Mouse (Mus musculus): ENCODE results near the gene Klhl29.

Klhl29 gene

DNA sequence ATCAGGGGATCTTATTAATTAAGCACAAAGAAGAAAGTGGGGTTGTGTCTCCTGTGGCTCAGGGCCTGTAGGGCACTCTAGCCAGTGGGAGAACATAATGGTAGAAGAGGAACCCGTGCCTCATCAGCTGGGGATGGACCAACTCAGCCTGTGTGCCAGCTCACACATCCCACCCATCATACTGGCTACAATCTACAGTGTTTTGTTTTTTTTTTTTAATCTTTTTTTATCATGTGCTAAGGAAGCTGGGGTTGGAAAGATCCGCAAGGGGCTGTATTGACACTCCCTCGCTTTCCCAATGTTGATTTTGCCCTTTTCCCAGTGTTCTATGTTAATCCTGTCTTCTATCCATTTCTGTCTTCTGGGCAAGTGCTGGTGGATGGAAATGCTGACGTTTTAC is 260.9 kb downstream of the Klhl29 start:
- no peak for DNase-seq

DNA sequence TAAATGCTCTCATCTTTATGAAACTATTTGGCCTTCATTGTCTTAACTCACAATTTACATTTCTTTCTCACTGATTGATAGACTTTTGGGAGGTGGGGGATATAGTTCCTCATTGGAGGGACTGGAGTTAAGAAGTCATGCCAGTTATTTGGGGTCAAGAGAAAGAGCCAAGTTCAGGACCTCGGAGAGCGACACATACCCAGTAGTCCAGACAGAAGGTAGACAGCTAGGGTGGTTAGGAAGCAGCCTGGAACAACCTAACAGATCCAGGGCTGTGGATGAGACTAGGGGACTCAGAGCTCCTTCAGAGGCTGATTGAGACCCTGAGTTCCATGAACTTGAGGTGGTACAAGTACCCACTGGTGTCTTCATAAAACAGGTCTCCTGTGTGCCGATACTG is 264.1 kb downstream of the Klhl29 start:
- DNase-seq: peak in 1 of 2 experiments; percentile 32

DNA sequence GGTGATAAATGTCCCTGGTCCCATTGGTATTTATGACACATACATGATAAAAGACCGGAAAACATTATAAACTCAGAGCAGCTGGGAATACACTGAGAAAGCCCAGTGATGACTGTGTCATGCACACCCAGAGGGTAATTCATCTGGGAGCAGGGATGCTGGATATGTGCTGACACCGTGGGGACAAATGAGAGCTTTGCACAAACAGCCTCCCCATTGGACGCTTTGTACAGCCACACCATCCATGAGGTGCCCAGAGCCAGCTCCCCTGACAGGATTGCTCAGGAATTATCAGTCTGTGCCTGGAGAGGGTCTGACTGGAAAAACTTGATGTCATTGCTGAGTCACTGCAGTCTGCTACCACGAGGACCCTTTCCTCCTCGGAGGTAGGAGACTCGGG is 266.9 kb downstream of the Klhl29 start:
- peak in 1 of 2 experiments; percentile 7 for DNase-seq

DNA sequence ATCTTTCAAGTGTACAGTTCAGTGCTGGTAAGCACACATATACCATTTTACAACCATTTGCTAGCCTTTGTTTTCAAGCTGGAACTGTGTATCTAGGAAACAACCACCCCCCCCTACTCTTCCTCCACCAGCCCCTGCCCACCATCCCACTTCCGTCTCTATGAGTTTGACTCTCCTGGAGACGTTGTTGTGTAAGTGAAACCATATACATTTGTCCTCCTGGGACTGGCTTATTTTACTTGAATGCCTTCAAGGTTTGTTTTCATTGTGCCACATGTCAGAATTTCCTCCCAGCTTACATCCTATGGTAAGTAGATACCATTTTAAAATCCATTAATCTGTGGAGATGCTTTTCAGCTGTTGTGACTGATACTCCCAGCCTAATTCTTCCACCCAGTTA is 267.7 kb downstream of the Klhl29 start:
- no peak for DNase-seq

DNA sequence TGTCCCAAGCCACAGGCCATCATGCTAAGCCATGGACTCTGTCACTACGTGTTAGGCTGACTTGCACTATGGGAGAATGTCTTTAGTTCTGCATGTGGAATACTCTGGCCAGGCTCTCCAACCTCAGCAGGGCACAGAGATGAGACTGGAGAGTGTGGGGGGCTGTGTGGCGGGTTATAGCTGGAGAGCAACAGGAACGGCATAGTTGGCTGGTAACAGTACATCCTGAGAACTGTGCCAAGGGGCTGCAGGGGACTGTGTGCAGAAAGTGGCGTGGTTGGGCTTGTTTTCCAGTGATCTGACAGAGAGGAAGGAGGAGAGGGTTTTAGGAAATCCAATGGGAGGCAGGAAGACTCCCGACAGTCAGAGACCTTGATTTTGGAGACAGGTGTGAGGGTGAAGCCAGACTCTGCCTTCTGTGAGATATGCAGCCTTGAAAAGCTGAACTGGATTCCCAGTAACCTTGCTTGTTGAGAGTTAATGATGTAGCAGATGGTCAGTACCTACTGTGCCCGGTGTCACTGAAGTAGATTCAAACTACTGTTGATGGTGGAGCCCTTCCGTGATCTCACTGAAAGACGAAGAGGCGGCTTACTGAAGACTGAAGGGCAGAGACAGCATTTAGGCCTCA is 270.9 kb downstream of the Klhl29 start:
- DNase-seq: no peak

DNA sequence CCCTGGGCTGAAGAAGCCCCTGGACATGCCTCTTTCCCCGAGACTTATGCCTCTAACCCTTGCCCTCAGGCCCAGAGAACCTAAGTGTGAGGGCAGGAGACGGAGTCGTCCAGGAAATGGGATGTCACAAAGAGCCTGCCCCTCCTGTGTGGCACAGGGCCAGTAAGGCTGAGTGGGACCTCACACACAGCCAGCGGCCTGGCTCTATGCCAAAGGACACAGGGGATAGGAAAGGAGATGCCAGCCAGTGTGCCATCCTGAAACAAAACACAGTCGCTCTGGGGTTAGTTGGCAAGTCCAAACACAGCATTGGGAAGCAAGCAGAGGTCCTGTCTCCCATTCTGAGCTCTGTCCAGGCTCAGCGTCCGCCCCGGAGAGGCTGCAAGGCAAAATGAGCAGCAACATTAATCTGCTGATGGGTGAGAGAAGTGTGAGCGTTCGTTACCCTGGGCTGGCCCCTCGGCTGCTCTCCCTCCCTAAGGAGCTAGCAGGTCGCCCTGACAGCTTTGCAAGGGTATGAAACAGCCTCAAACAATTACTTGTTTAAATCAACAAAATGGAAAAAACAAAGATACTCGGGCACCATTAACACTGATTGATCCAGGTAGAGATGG is 274.0 kb downstream of the Klhl29 start:
- DNase-seq: peak in 1 of 2 experiments; percentile 6

DNA sequence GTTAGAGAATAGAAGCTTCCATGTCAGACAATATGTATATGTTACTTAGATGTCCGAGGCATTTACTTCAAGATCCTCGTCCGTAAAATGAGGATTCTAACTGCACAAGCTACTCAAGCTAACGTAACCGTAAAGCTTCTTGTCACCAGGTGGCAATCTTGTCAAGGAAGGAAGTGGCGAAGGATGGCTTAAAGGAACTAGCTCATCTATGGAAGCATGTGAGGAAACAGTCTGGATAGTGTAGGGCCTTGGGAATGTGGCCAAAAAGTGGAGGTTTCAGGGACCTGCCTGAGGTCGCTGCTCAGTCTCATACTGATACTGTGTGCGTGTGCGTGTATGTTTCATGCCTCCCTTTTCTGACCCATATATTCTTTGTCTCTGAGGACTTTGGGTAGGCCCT is 275.9 kb downstream of the Klhl29 start:
- DNase-seq: no peak

DNA sequence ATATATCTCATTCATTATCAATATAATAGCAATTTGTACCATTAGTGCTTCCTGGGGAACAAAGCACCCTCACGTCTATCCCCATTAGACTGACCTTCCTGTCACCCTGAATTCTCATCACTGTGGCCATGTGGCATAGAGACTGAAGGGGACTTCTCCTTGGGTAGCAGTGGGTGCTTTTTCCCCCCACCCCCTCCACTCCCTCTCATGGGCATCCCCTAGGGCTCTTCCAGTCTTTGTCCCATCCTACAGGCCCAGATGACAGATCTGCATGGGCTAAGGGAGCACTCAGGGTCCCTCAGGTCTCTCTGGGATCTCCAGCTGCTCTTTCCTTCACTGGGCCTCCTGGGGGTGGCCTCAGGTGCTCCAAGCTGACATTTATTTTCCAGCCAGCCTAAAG is 286.8 kb downstream of the Klhl29 start:
- DNase-seq: no peak

DNA sequence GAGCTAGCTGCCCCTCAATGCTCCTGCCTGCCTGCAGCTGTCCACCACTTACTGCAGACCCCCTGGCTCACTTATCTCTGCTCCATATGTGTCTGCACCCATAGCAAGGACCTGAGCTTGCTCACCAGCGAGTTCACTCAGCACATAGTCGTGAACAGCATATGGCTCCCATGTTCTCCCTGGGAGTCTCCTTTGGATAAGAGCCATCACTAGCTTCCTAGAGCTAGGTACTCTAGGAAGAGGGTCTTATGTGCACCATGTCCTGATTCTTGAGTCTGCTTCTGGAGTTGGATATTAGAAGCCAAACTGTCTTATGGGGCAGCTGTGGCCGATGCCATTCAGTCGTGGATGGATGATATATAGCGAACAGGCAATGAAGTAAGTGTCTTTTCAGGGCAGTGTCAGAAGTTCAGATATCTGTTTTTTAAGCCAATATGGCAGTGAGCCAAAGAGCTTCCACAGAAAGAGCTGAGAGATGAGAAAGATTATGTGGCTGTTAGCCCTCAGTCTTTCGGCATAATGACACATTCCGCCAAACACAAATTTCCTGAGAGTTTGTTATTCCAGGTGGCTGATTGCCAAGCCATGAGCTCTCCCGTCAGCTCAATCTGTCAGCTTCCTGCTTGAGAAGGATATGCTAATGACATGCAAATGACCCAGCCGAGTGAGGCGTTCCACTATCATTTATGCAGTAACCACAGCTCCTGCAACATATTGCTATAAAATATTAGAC is 287.5 kb downstream of the Klhl29 start:
- DNase-seq: peak; percentile 44 to 50

DNA sequence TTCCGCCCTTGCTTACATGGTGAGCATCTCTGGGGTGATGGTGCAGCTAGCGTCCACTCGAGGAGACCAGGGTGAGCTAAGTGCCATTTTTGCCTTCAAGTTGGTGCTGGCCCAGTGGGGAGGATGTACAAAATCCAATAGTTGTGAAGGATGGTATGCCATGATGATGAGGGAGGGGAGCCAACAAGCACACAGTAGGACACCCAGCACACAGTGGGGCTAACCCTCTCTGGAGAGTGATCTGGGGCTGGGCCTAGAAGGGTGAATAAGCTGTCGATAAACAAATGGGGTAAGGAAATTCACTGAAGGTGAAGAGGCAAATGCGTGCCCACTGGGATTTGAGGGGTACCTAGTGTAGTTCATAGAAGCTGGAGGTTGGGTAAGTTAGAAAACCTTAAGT is 290.8 kb downstream of the Klhl29 start:
- DNase-seq: no peak

DNA sequence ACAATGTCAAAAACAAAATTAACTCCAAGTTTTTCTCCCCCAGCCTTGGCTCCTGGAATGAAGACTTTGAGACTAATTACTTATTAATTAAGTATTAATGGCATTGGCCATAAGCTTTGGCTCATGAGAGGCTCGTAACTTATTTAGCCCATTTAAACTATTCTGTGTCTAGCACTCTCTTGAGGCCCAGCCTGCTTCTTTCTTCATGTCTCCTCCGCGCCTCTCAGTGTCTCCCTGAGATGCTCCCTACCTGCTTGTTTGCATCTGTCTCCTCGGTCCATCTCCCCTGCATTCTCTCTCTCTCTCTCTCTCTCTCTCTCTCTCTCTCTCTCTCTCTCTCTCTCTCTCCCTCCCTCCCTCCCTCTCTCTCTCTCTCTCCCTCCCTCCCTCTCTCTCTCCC is 294.0 kb downstream of the Klhl29 start:
- no peak for DNase-seq

DNA sequence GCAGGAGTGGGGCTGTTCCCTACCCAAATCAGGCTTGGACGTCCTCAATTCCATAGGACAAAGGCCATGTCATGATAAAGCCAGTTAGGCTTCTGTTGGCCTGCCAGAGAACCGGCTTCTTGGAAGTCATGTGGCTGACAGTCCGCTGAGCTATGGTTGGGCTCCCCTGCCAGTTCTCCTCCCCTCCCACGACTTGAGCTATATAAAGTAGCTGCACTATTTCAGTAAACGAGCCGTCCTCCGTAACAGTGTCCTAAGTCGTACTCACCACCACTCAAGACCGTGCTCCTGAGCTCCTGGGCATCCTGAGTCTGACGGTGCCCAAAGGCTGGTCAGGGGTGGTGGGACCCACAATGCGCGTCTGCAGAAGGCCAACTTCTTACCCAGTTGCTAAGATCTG is 302.3 kb downstream of the Klhl29 start:
- no peak for DNase-seq

DNA sequence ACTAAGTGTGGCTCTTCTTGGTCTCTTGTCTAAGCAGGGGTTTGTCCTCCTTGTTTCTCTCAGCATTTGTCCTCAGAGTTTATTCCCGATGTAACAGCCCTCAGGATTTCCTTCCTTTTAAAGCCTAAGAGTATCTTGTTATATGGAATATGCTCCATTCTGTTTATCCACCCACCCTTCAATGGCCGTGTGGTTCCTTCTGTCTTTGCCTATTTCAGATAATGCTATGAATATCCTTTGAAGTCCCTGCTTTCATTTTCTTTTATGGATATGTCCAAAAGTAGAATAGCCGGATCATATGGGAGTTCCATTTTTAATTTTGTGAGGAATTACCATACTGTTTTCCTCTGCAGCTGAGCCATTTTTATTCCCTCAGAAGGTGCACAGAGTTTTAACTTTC is 305.4 kb downstream of the Klhl29 start:
- DNase-seq: no peak

DNA sequence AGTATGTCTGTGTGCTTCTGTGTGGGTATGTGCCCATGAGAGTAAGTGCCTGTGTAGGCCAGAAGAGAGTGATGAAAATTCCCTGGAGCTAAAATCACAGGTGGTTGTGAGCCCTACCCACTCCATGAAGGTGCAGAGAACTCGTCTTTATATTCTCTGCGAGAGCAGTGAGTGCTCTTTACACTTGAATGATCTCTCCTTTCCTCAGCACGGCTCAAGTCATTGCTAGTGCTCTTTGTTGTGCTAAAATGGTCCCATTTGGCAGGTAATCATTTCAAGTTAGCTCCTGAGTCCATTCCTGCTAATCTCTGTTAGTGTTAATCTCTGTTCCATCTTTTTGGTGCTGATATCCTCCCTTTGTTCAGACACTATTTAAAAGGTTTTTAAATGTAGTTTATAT is 307.9 kb downstream of the Klhl29 start:
- DNase-seq: no peak

DNA sequence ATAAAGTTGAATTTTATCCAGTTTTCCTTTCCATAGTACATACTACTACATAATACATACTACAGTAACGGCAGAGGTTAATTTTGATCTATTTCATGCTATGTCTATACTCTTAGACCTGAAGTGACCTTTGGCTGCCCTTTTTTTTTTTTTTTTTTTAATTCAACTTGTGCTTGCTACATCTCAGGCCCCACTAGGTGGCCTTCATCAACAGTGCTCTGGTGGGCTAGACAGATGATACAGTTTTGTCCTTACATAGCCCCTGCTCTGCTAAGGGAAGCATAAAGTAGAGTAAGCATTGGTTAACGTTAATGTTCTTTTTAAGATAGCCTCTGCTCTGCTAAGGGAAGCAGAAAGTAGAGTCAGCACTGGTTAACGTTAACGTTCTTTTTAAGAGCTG is 327.4 kb downstream of the Klhl29 start:
- no peak for DNase-seq

DNA sequence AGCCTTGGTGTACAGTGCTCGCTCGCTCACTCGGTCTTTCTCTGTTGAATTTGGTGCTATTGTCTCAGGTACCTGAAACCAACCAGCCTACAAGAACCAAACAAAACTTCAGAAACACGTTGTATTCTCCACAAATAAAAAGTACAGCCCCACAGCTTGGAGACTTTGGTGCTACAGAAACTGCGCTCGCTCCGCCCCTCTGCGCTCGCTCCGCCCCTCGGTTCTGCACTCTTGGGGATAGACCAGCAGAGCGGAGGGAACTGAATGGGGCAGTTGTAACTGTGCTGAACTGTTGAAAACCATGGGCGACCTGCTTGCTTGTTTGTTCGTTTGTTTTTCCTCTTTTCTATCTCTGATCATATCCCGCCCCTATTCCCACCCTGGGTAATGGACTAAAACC is 331.3 kb downstream of the Klhl29 start:
- no peak for DNase-seq

DNA sequence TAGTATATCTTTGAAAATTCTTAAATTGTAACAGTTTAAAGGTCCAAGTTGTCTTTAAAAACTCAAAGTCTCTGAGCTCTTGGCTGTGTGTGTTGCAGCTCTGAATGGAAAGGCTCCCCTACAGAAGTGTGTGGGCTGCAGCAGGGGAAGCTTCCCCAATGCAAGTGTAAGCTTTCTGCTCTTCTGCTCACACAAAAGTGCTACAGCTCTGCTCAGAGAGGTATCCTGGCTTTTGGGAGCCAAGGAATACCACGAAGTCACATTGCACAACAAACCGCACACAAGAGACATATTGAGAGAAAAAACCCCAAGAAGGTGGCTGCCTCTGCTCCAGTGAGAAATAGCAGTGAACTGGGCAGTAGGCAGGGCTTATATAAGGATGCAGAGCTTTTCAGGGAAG is 337.5 kb downstream of the Klhl29 start:
- DNase-seq: no peak

DNA sequence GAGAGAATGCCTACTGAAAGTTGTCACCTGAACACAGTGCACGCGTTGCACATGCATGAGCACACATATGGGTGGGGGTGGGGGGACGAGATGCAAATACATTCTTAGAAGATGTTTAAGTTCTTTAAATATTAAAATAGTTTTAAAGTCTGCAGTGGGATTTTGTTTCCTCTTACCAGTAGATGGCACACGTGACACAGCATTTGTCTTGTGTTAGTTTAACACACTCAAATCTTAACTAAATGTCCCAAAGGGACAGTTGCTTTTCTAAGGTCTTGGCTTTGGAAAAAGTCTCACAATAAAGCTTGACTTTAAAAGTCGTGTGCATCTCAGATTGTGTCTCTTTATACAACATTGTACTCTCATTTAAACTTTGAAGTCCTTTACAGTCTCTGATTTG is 346.4 kb downstream of the Klhl29 start:
- DNase-seq: no peak
